8 mouse cellular contexts compared by ENCODE assay signal in genomic region chr1:85758231-85758968, GRCm38 (mm10). TPM values are rescaled to one million over a fixed set of nuclear protein-coding genes. Genes with fewer than 3 reads are reported as not detected.
DNase-seq lines count a peak whose midpoint lies in the region; ATAC-seq lines count a peak whose summit lies in the region.

No protein-coding gene starts in this region.

- no peaks in the 10 kb centered on the region for H3K9me3 ChIP-seq in neural tube, embryonic 12.5 days
- no peaks in the 10 kb centered on the region for H3K9me3 ChIP-seq in hindbrain, embryonic 11.5 days (ENCODE audit: control insufficient read depth, low read length)

- peak overlapping the region; percentile 19; the same call in 1 of the 2 replicates for H3K4me2 ChIP-seq in neural tube, embryonic 12.5 days (replicated peaks)
- H3K4me2 ChIP-seq in hindbrain, embryonic 11.5 days (replicated peaks; ENCODE audit: low read depth, low read length): no peak overlapping the region

- no peak for ATAC-seq in neural tube, embryonic 12.5 days (ENCODE audit: low FRiP score, low read depth)
- ATAC-seq in hindbrain, embryonic 11.5 days (ENCODE audit: low FRiP score): no peak

- H3K27me3 ChIP-seq in neural tube, embryonic 12.5 days (replicated peaks): no peaks in the 10 kb centered on the region
- H3K27me3 ChIP-seq in splenic B cell, adult 2 months (ENCODE audit: control insufficient read depth, insufficient read depth, low read length, poor library complexity, severe bottlenecking): no peaks in the 10 kb centered on the region
- H3K27me3 ChIP-seq in hindbrain, embryonic 11.5 days (ENCODE audit: control insufficient read depth, insufficient read depth, low read length): no peaks in the 10 kb centered on the region

- no peak overlapping the region for H3K4me3 ChIP-seq in neural tube, embryonic 12.5 days
- H3K4me3 ChIP-seq in hindbrain, embryonic 11.5 days (ENCODE audit: low read depth, low read length): no peak overlapping the region

- WGBS in neural tube, embryonic 12.5 days: 36% methylated on average over 14 of the region's 14 CpGs
- WGBS in hindbrain, embryonic 11.5 days: 32% methylated on average over 14 of the region's 14 CpGs

- no peak overlapping the region for H3K9ac ChIP-seq in neural tube, embryonic 12.5 days
- no peak overlapping the region for H3K9ac ChIP-seq in hindbrain, embryonic 11.5 days (ENCODE audit: low read depth, low read length)

- 0 out of 2 replicates have a peak, but pooled peaks cover 5% of the 10 kb centered on the region for H3K4me1 ChIP-seq in neural tube, embryonic 12.5 days
- no peaks in the 10 kb centered on the region for H3K4me1 ChIP-seq in hindbrain, embryonic 11.5 days (replicated peaks; ENCODE audit: control insufficient read depth, insufficient read depth, low read length)

- no peak overlapping the region for H3K27ac ChIP-seq in neural tube, embryonic 12.5 days
- H3K27ac ChIP-seq in hindbrain, embryonic 11.5 days (ENCODE audit: low read depth, low read length): no peak overlapping the region

- intact Hi-C loops in heart, postnatal 25 days (cut with DNase I): no loop called here
- intact Hi-C loops in left cerebral cortex, postnatal 25 days (cut with DNase I): no loop called here

- no peaks in the 10 kb centered on the region for H3K36me3 ChIP-seq in neural tube, embryonic 12.5 days
- no peaks in the 10 kb centered on the region for H3K36me3 ChIP-seq in splenic B cell, adult 2 months (ENCODE audit: control insufficient read depth, insufficient read depth, low read length, poor library complexity, severe bottlenecking)
- H3K36me3 ChIP-seq in hindbrain, embryonic 11.5 days (ENCODE audit: control insufficient read depth, insufficient read depth, low read length): no peaks in the 10 kb centered on the region

- peak; percentile 95 for DNase-seq in heart, adult 11 months
- DNase-seq in heart, postnatal 25 days (ENCODE audit: low spot score): no peak
- DNase-seq in neural tube, embryonic 10.5 days (ENCODE audit: extremely low spot score, low spot score): no peak
- peak; percentile 37 to 72 for DNase-seq in left cerebral cortex, postnatal 25 days (ENCODE audit: low spot score in 2 of 2)
- peak; percentile 27 for DNase-seq in splenic B cell, adult 2 months (ENCODE audit: low read depth, low spot score)
- DNase-seq in ovary, postnatal 14 days (ENCODE audit: low spot score): no peak
- no peak for DNase-seq in hindbrain, embryonic 11.5 days (ENCODE audit: low spot score)

RNA-seq across cellular contexts. Expression of gene A630001G21Rik, which starts 20.0 kb away (rescaled TPM):
- under 1 TPM; 0.21 to 0.31 TPM for total RNA-seq in heart, postnatal 25 days (2021)
- 0.40 and 1.3 TPM in 2 replicates for polyA plus RNA-seq in neural tube, embryonic 12.5 days (2016; fragmentation: Nextera tagmentation; extraction: Ambion mirVana)
- under 1 TPM in 1 of 2 experiments, not detected in 1; 0.25 TPM for total RNA-seq in left cerebral cortex, postnatal 25 days (2021)
- polyA plus RNA-seq in hindbrain, embryonic 11.5 days (2014; fragmentation: Nextera tagmentation; extraction: Ambion mirVana): 1.4 and 2.3 TPM in 2 replicates

RNA-seq across cellular contexts. Expression of gene Cab39, which starts 34.8 kb away (rescaled TPM):
- 100 to 1,000 TPM; 107 to 112 TPM for total RNA-seq in heart, postnatal 25 days (2021)
- 71.7 and 81.3 TPM in 2 replicates for polyA plus RNA-seq in neural tube, embryonic 12.5 days (2016; fragmentation: Nextera tagmentation; extraction: Ambion mirVana)
- 100 to 1,000 TPM; 151 to 156 TPM for total RNA-seq in left cerebral cortex, postnatal 25 days (2021)
- 72.7 and 77.1 TPM in 2 replicates for polyA plus RNA-seq in hindbrain, embryonic 11.5 days (2014; fragmentation: Nextera tagmentation; extraction: Ambion mirVana)

Comparison
In these comparisons a context has a peak if more than half of its experiments do, and no peak if none do; other contexts are left out.
1. DNase-seq: peak in heart, adult 11 months (single experiment), left cerebral cortex, postnatal 25 days (2 of 2) and splenic B cell, adult 2 months (single experiment); none in heart, postnatal 25 days (single experiment), neural tube, embryonic 10.5 days (single experiment), ovary, postnatal 14 days (single experiment) and hindbrain, embryonic 11.5 days (single experiment).